Mouse (Mus musculus) stomach, embryonic 16.5 days (tissue): ENCODE measurements around the gene Olfr593. TPM values are rescaled to one million over a fixed set of nuclear protein-coding genes. Genes with fewer than 3 reads are reported as not detected.
"Not testable (repeated sequence)": the region's sequence is repeated elsewhere in the genome, so short reads cannot be mapped to it uniquely, and the experiment has no call there.

Experiments used
- ATAC-seq: fragments of 200-750 bp; cut with Nextera tagmentation; 2 replicates; pipeline ENCODE4 v1.8.0; 2017; ENCODE audit warnings: moderate number of reproducible peaks, moderate TSS enrichment; ENCODE audit not compliant: insufficient read depth, low FRiP score
- H3K27ac ChIP-seq: fragments of 300-500 bp; sonication (generic); 2 replicates; pipeline ENCODE4 v1.5.1; 2014; ENCODE audit warnings: low read length
- H3K27me3 ChIP-seq: fragments of 300-500 bp; sonication (generic); 2 replicates; pipeline ENCODE4 v1.6.1; 2014; ENCODE audit warnings: low read length, control low read depth, mixed read lengths; ENCODE audit not compliant: control insufficient read depth, insufficient read depth
- H3K36me3 ChIP-seq: fragments of 300-500 bp; sonication (generic); 2 replicates; pipeline ENCODE4 v1.6.1; 2014; ENCODE audit warnings: low read length; ENCODE audit not compliant: control insufficient read depth, insufficient read depth
- H3K4me1 ChIP-seq: fragments of 300-500 bp; sonication (generic); 2 replicates; pipeline ENCODE4 v1.6.1; 2014; ENCODE audit warnings: low read length, control low read depth, mixed read lengths; ENCODE audit not compliant: control insufficient read depth, insufficient read depth
- H3K4me2 ChIP-seq: fragments of 300-500 bp; sonication (generic); 2 replicates; pipeline ENCODE4 v1.6.1; 2014; ENCODE audit warnings: low read depth, low read length, mixed read lengths
- H3K4me3 ChIP-seq: fragments of 300-500 bp; sonication (generic); replicated peaks from 2 replicates; pipeline ENCODE4 v1.5.1; 2014; ENCODE audit warnings: mild to moderate bottlenecking, low read length
- H3K9ac ChIP-seq: fragments of 300-500 bp; sonication (generic); 2 replicates; pipeline ENCODE4 v1.6.1; 2014; ENCODE audit warnings: low read length
- H3K9me3 ChIP-seq: fragments of 300-500 bp; sonication (generic); replicated peaks from 2 replicates; pipeline ENCODE4 v1.6.1; 2016; ENCODE audit warnings: low read length, control low read depth; ENCODE audit not compliant: control insufficient read depth
- WGBS: fragments of 180-500 bp; shearing (Covaris S2); extraction: QIAGEN DNeasy Blood & Tissue Kit; methylation state at CpG from one replicate; pipeline ENCODE4 v1.1.7; 2014; 5-methylcytosine and 5-hydroxymethylcytosine counted together
- microRNA-seq: library from miRNA; unstranded; fragments of <30 nt; microRNA quantifications from one replicate; pipeline ENCODE4, GENCODE M21; 2016
- polyA plus RNA-seq: library from polyadenylated mRNA; unstranded; fragments of >200 nt; fragmentation: Nextera tagmentation; extraction: Ambion mirVana; gene quantifications from 2 replicates; pipeline ENCODE4 v1.2.1, GENCODE M21; 2015

The Olfr593 gene
- polyA plus RNA-seq: not detected in 2 replicates

DNA sequence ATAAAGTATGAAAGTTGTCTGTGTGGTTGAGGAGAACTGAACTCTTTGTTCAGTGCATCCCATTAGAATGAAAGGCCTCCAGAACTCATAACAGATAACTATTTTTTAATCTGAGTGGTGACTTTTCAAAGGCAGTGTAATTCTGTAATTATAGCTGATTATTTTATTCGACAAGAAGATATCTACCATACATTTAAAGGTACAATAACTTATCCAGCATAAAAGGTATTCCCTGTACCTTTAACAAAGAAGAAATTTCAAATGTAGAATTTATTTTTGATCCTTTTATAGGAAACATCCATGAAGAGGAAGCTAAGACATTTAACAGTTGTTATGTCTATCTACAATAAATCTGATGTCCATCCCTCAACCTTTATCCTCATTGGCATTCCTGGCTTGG, at the start of gene Olfr593:
Gene Olfr593 (plus strand): TSS at position 301 of the 400 bp plus-strand sequence.
- no peak for ATAC-seq
- 66% methylated on average over 1 of the region's 1 CpGs for WGBS
- Histone ChIP-seq H3K4me1 (no peaks in the 10 kb centered on the region), H3K27me3 (no peaks in the 10 kb centered on the region), H3K27ac (no peak within 1 kb of the TSS), H3K9ac (no peak within 1 kb of the TSS), H3K4me3 (no peak within 1 kb of the TSS), H3K36me3 (no peaks in the 10 kb centered on the region), H3K4me2 (no peak within 1 kb of the TSS), H3K9me3 (no peaks in the 10 kb centered on the region)

DNA sequence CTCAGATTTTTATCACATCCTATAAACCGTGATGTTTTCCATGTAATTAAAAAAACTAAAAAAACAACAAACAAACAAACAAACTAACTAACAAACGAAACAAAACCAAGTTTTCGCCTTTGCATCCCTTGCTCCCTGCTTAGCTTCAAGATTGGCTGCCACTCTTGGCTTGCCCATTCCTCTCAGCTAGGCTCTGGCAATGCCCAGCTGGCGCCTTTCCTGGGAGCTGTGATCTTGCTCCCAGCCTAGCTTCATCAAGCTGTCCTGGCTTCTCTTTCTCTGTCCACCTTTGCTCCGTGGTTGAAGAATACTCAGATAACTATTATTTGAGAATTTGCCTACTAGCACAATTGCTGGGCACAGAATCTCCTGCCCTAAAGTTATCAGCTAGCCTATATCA, 42.0 kb upstream of the Olfr593 start:
- no peaks in the 10 kb centered on the region for H3K36me3 ChIP-seq
- no peaks in the 10 kb centered on the region for H3K27me3 ChIP-seq
- no peaks in the 10 kb centered on the region for H3K4me1 ChIP-seq
- no peak overlapping the region for H3K4me2 ChIP-seq
- no peak overlapping the region for H3K4me3 ChIP-seq
- no peak for ATAC-seq
- H3K9ac ChIP-seq: no peak overlapping the region
- H3K27ac ChIP-seq: no peak overlapping the region
- no peaks in the 10 kb centered on the region for H3K9me3 ChIP-seq
- WGBS: 79% methylated on average over 5 of the region's 5 CpGs

DNA sequence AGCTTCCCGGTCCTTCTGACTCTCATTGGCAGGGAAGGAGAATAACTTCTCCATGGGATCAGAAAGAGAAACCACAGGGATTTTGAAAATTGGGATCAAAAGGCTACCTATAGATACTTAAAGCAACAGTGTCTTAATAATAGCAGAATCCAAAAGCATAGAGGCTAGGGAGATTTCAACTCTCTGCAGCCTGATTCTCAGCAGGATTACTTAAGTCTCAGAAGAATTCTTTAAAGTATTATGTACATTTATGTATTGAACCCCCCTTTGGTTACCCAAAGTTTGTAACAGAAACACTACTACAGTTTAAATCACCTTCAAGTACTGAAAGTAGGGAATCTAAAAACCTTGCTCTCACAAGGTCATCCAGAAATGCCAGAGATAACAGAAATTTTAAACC, 33.4 kb upstream of the Olfr593 start, which contains the start of gene Olfr591:
Gene Olfr591 (minus strand): TSS at position 101 of the 400 bp plus-strand sequence.
- 78% methylated on average over 1 of the region's 1 CpGs for WGBS
- 0 out of 2 replicates have a peak, but pooled peaks cover 6% of the 10 kb centered on the region for H3K9me3 ChIP-seq
- H3K4me3 ChIP-seq: no peak within 1 kb of the TSS
- H3K27me3 ChIP-seq: no peaks in the 10 kb centered on the region
- no peak for ATAC-seq
- no peak within 1 kb of the TSS for H3K9ac ChIP-seq
- no peak within 1 kb of the TSS for H3K27ac ChIP-seq
- no peaks in the 10 kb centered on the region for H3K36me3 ChIP-seq
- no peaks in the 10 kb centered on the region for H3K4me1 ChIP-seq
- H3K4me2 ChIP-seq: no peak within 1 kb of the TSS

DNA sequence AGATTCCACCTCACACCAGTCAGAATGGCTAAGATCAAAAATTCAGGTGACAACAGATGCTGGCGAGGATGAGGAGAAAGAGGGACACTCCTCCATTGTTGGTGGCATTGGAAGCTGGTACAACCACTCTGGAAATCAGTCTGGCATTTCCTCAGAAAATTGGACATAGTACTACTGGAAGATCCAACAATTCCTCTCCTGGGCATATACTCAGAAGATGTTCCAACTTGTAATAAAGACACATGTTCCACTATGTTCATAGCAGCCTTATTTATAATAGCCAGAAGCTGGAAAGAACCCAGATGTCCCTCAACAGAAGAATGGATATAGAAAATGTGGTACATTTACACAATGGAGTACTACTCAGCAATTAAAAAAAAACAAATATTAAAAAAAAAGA, 27.2 kb upstream of the Olfr593 start, which contains the start of gene Olfr592:
Gene Olfr592 (plus strand): TSS at position 301 of the 400 bp plus-strand sequence.
- H3K4me1 ChIP-seq, H3K9ac ChIP-seq, H3K9me3 ChIP-seq, H3K27me3 ChIP-seq, H3K27ac ChIP-seq, H3K4me2 ChIP-seq, H3K4me3 ChIP-seq, H3K36me3 ChIP-seq, ATAC-seq: not testable (repeated sequence)
- 71% methylated on average over 1 of the region's 1 CpGs for WGBS

DNA sequence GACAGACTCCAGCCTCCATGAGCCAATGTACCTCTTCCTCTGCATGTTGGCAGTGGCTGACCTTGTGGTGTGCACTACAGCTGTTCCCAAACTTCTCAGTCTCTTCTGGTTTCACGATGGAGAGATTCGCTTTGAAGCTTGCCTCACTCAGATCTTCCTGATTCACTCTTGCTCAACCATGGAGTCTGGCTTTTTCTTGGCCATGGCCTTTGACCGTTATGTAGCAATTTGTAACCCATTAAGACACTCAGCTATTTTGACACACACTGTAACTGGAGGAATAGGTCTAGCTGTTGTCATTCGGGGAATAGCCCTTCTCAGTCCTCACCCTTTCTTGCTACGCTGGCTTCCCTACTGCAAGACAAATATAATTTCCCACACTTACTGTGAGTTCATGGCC, 388 bp downstream of the Olfr593 start:
- not testable (repeated sequence) for H3K4me2 ChIP-seq, H3K9me3 ChIP-seq, ATAC-seq, H3K36me3 ChIP-seq, H3K9ac ChIP-seq, H3K27ac ChIP-seq, H3K4me1 ChIP-seq, H3K27me3 ChIP-seq, H3K4me3 ChIP-seq
- WGBS: 91% methylated on average over 5 of the region's 5 CpGs

DNA sequence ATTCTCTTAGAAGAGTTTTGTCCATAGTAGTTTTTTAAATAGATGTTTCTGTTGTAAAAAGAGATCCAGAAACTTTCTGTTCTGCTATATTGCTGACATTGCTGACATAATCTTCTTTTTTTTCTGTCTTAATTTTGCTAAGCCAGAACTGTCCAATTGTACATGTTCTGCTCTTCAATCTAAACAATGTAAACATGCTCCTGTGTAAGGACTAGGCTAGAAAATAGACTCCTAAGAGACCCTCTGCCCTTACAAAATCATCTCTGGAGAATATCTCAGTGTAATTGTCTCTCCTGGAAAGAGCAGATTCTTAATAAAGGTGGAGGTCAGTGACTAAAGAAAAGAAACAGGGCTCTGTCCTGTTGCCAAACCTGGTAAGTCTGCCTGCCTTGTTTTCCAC, 5.0 kb downstream of the Olfr593 start, which contains the start of gene Olfr594:
Gene Olfr594 (plus strand): TSS at position 301 of the 400 bp plus-strand sequence.
- H3K27ac ChIP-seq: no peak within 1 kb of the TSS
- no peaks in the 10 kb centered on the region for H3K27me3 ChIP-seq
- H3K4me2 ChIP-seq: no peak within 1 kb of the TSS
- H3K9me3 ChIP-seq: no peaks in the 10 kb centered on the region
- H3K4me1 ChIP-seq: no peaks in the 10 kb centered on the region
- ATAC-seq: no peak
- no peak within 1 kb of the TSS for H3K4me3 ChIP-seq
- H3K36me3 ChIP-seq: no peaks in the 10 kb centered on the region
- H3K9ac ChIP-seq: no peak within 1 kb of the TSS

DNA sequence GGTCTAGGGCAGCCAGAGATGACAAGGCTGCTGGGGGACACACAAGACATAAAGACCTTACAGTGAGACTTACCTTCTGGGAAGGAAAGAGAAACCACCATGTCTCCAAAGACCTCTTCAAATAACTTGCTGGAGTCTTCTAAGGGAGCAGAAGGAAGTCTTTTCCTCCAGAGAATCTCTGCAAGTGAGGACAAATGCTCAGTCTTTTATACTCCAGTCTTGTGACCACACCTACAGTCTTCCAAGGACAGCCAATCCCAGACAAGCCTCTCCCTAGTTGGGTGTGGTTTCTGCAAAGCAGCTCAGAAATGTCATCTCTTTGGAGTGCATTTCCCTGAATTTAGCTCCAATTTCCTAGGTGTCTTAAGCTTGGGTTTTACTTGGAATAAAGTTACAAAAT, 40.7 kb downstream of the Olfr593 start, which contains the start of gene Usp17ld:
Gene Usp17ld (minus strand): TSS at position 101 of the 400 bp plus-strand sequence.
- H3K4me1 ChIP-seq, ATAC-seq, H3K9ac ChIP-seq, H3K9me3 ChIP-seq, H3K4me2 ChIP-seq, H3K4me3 ChIP-seq, H3K27me3 ChIP-seq, H3K36me3 ChIP-seq, H3K27ac ChIP-seq: not testable (repeated sequence)

Small RNAs within 50 kb of the gene (microRNA-seq; reads per million reads assigned to microRNA genes)
- not detected for gene Gm25171

Other genes with a start within 250 kb of the Olfr593 start
- gene Olfr576, start 249.2 kb upstream of the Olfr593 start, polyA plus RNA-seq: not detected in 2 replicates
- gene Olfr577, start 235.9 kb upstream of the Olfr593 start, polyA plus RNA-seq: not detected in 2 replicates
- gene Olfr578, start 222.5 kb upstream of the Olfr593 start, polyA plus RNA-seq: not detected in 2 replicates
- gene Olfr582, start 173.8 kb upstream of the Olfr593 start, polyA plus RNA-seq: not detected in 2 replicates
- not detected in 2 replicates for gene Olfr583, start 160.6 kb upstream of the Olfr593 start, polyA plus RNA-seq
- not detected in 2 replicates for gene Olfr584, start 130.0 kb upstream of the Olfr593 start, polyA plus RNA-seq
- not detected in 2 replicates for gene Olfr585, start 114.1 kb upstream of the Olfr593 start, polyA plus RNA-seq
- not detected in 2 replicates for gene Olfr586, start 86.2 kb upstream of the Olfr593 start, polyA plus RNA-seq
- not detected in 2 replicates for gene Olfr588-ps1, start 71.0 kb upstream of the Olfr593 start, polyA plus RNA-seq
- not detected in 2 replicates for gene Olfr589, start 55.5 kb upstream of the Olfr593 start, polyA plus RNA-seq
- gene Olfr591, start 33.5 kb upstream of the Olfr593 start, polyA plus RNA-seq: not detected in 2 replicates
- gene Olfr592, start 27.1 kb upstream of the Olfr593 start, polyA plus RNA-seq: not detected in 2 replicates
- not detected in 2 replicates for gene Olfr594, start 5.1 kb downstream of the Olfr593 start, polyA plus RNA-seq
- not detected in 2 replicates for gene Usp17ld, start 40.6 kb downstream of the Olfr593 start, polyA plus RNA-seq
- not detected in 2 replicates for gene Olfr596, start 93.8 kb downstream of the Olfr593 start, polyA plus RNA-seq
- gene Olfr597, start 104.5 kb downstream of the Olfr593 start, polyA plus RNA-seq: not detected in 2 replicates
- not detected in 2 replicates for gene Olfr598, start 111.7 kb downstream of the Olfr593 start, polyA plus RNA-seq
- not detected in 2 replicates for gene Olfr599, start 124.1 kb downstream of the Olfr593 start, polyA plus RNA-seq
- not detected in 2 replicates for gene Olfr600, start 137.8 kb downstream of the Olfr593 start, polyA plus RNA-seq
- gene Olfr601, start 150.8 kb downstream of the Olfr593 start, polyA plus RNA-seq: not detected in 2 replicates
- gene Olfr603, start 174.3 kb downstream of the Olfr593 start, polyA plus RNA-seq: not detected in 2 replicates
- gene Usp17lc, start 203.2 kb downstream of the Olfr593 start, polyA plus RNA-seq: not detected in 2 replicates
- gene Olfr605, start 233.6 kb downstream of the Olfr593 start, polyA plus RNA-seq: not detected in 2 replicates
- gene Olfr606, start 237.2 kb downstream of the Olfr593 start, polyA plus RNA-seq: not detected in 2 replicates